Mouse (Mus musculus) heart, postnatal 0 days (tissue): ENCODE results near the gene Atf5.

Source experiments
- CTCF ChIP-seq: IDR thresholded peaks from 2 replicates; pipeline ENCODE4 v1.5.1; 2016; ENCODE audit warnings: antibody characterized with exemption, control low read depth, low read depth
- EP300 ChIP-seq: IDR thresholded peaks from 2 replicates; pipeline ENCODE4 v1.6.1; 2016; ENCODE audit warnings: antibody characterized with exemption, low read depth

- TF ChIP-seq CTCF (no peak), EP300 (peak; percentile 91)
Measured at GRCm38 (mm10) chr7:44848561-44849415, 32.3 kb upstream of the Atf5 start, which contains the start of the genes Akt1s1 and Tbc1d17.
